Mouse (Mus musculus) stomach, embryonic 14.5 days (tissue): ENCODE measurements at regions not wholly inside any gene's neighbourhood (a gene's known extent, or its start where the extent isn't known, plus 50 kb on each side); places are given as distances from the start of the nearest gene placed in this dataset.

Experiments
- ATAC-seq: fragments of 200-750 bp; cut with Nextera tagmentation; 2 replicates; pipeline ENCODE4 v1.8.0; 2017; ENCODE audit warnings: low read depth, moderate TSS enrichment; ENCODE audit not compliant: insufficient number of reproducible peaks, insufficient read depth, low FRiP score
- H3K27ac ChIP-seq: fragments of 300-500 bp; sonication (generic); 2 replicates; pipeline ENCODE4 v1.5.1; 2014; ENCODE audit warnings: mild to moderate bottlenecking, low read length, moderate library complexity, mixed read lengths
- H3K27me3 ChIP-seq: fragments of 300-500 bp; sonication (generic); 2 replicates; pipeline ENCODE4 v1.6.1; 2014; ENCODE audit warnings: low read length, control low read depth, mixed read lengths; ENCODE audit not compliant: control insufficient read depth, insufficient read depth
- H3K36me3 ChIP-seq: fragments of 300-500 bp; sonication (generic); 2 replicates; pipeline ENCODE4 v1.6.1; 2014; ENCODE audit warnings: mild to moderate bottlenecking, control low read depth, low read length, moderate library complexity, mixed read lengths; ENCODE audit not compliant: control insufficient read depth, insufficient read depth
- H3K4me1 ChIP-seq: fragments of 300-500 bp; sonication (generic); 2 replicates; pipeline ENCODE4 v1.6.1; 2014; ENCODE audit warnings: low read length, control low read depth, mixed read lengths; ENCODE audit not compliant: control insufficient read depth, insufficient read depth
- H3K4me2 ChIP-seq: fragments of 300-500 bp; sonication (generic); replicated peaks from 2 replicates; pipeline ENCODE4 v1.6.1; 2014; ENCODE audit warnings: low read depth, low read length, control low read depth
- H3K4me3 ChIP-seq: fragments of 300-500 bp; sonication (generic); 2 replicates; pipeline ENCODE4 v1.5.1; 2014; ENCODE audit warnings: low read depth, low read length, control low read depth
- H3K9ac ChIP-seq: fragments of 300-500 bp; sonication (generic); replicated peaks from 2 replicates; pipeline ENCODE4 v1.6.1; 2014; ENCODE audit warnings: low read depth, mild to moderate bottlenecking, control low read depth, low read length, moderate library complexity, mixed read lengths
- H3K9me3 ChIP-seq: fragments of 300-500 bp; sonication (generic); 2 replicates; pipeline ENCODE4 v1.6.1; 2016; ENCODE audit warnings: low read depth, low read length, control low read depth; ENCODE audit not compliant: control insufficient read depth
- WGBS: fragments of 180-500 bp; shearing (Covaris S2); extraction: QIAGEN DNeasy Blood & Tissue Kit; methylation state at CpG from one replicate; pipeline ENCODE4 v1.1.7; 2014; 5-methylcytosine and 5-hydroxymethylcytosine counted together

GRCm38 (mm10) chr1:169270750-169271149 lies 260.5 kb downstream of the Nuf2 start:
- Histone ChIP-seq H3K27me3 (no peaks in the 10 kb centered on the region), H3K4me3 (no peak overlapping the region)
- WGBS, result 59% methylated on average over 4 of the region's 4 CpGs

GRCm38 (mm10) chr1:169263984-169264660 lies 267.1 kb downstream of the Nuf2 start:
- H3K36me3 ChIP-seq, result no peaks in the 10 kb centered on the region
- WGBS, result 74% methylated on average over 5 of the region's 5 CpGs
- H3K4me3 ChIP-seq, result no peak overlapping the region
- no peak for ATAC-seq
- H3K4me2 ChIP-seq, result no peak overlapping the region
- H3K9ac ChIP-seq, result no peak overlapping the region
- no peaks in the 10 kb centered on the region for H3K27me3 ChIP-seq
- no peaks in the 10 kb centered on the region for H3K4me1 ChIP-seq
- no peak overlapping the region for H3K27ac ChIP-seq
- H3K9me3 ChIP-seq, result no peaks in the 10 kb centered on the region

More at GRCm38 (mm10) chr1:169270750-169271149, 260.5 kb downstream of the Nuf2 start:
- no peaks in the 10 kb centered on the region for H3K9me3 ChIP-seq
- no peak overlapping the region for H3K9ac ChIP-seq
- no peak for ATAC-seq
- no peaks in the 10 kb centered on the region for H3K36me3 ChIP-seq
- H3K4me2 ChIP-seq, result no peak overlapping the region
- H3K27ac ChIP-seq, result no peak overlapping the region
- no peaks in the 10 kb centered on the region for H3K4me1 ChIP-seq

- no peak for ATAC-seq
- WGBS, result 22% methylated on average over 7 of the region's 7 CpGs
- peaks cover 6% of the 10 kb centered on the region; the same call in 1 of the 2 replicates for H3K4me1 ChIP-seq
- H3K36me3 ChIP-seq, result no peaks in the 10 kb centered on the region
- no peak overlapping the region for H3K4me3 ChIP-seq
- no peak overlapping the region for H3K27ac ChIP-seq
- no peak overlapping the region for H3K9ac ChIP-seq
- no peaks in the 10 kb centered on the region for H3K9me3 ChIP-seq
- H3K4me2 ChIP-seq, result no peak overlapping the region
- H3K27me3 ChIP-seq, result no peaks in the 10 kb centered on the region
These were observed 276.9 kb downstream of the Nuf2 start for GRCm38 (mm10) chr1:169254250-169254937.

- 56% methylated on average over 2 of the region's 2 CpGs for WGBS
- no peak overlapping the region for H3K27ac ChIP-seq
- H3K27me3 ChIP-seq, result no peaks in the 10 kb centered on the region
- peaks cover 6% of the 10 kb centered on the region; the same call in 1 of the 2 replicates for H3K4me1 ChIP-seq
- no peaks in the 10 kb centered on the region for H3K9me3 ChIP-seq
- no peak overlapping the region for H3K4me3 ChIP-seq
- ATAC-seq, result no peak
- no peak overlapping the region for H3K9ac ChIP-seq
- H3K36me3 ChIP-seq, result no peaks in the 10 kb centered on the region
- no peak overlapping the region for H3K4me2 ChIP-seq
These were observed 279.1 kb downstream of the Nuf2 start for GRCm38 (mm10) chr1:169252189-169252588.

GRCm38 (mm10) chr1:169249021-169249420 lies 282.2 kb downstream of the Nuf2 start:
- Histone ChIP-seq H3K4me1 (no peaks in the 10 kb centered on the region), H3K9ac (no peak overlapping the region), H3K9me3 (no peaks in the 10 kb centered on the region), H3K4me3 (no peak overlapping the region), H3K36me3 (no peaks in the 10 kb centered on the region), H3K27ac (no peak overlapping the region), H3K4me2 (no peak overlapping the region), H3K27me3 (no peaks in the 10 kb centered on the region)
- no peak for ATAC-seq
- WGBS, result 65% methylated on average over 7 of the region's 7 CpGs

- Histone ChIP-seq H3K4me3 (no peak overlapping the region), H3K27ac (no peak overlapping the region), H3K27me3 (no peaks in the 10 kb centered on the region), H3K9ac (no peak overlapping the region), H3K9me3 (no peaks in the 10 kb centered on the region), H3K4me2 (no peak overlapping the region), H3K36me3 (no peaks in the 10 kb centered on the region), H3K4me1 (peaks cover 16% of the 10 kb centered on the region; the same call in 1 of the 2 replicates)
- ATAC-seq, result no peak
- WGBS, result 56% methylated on average over 2 of the region's 2 CpGs
These were observed 290.9 kb downstream of the Nuf2 start for GRCm38 (mm10) chr1:169240377-169240776.

GRCm38 (mm10) chr1:169238671-169239090 lies 292.6 kb downstream of the Nuf2 start:
- Histone ChIP-seq H3K36me3 (no peaks in the 10 kb centered on the region), H3K9me3 (no peaks in the 10 kb centered on the region), H3K27me3 (no peaks in the 10 kb centered on the region), H3K27ac (no peak overlapping the region; the same call in 1 of the 2 replicates), H3K4me3 (no peak overlapping the region; the same call in 1 of the 2 replicates), H3K9ac (no peak overlapping the region), H3K4me2 (peak overlapping the region; percentile 20; the same call in 1 of the 2 replicates), H3K4me1 (peaks cover 16% of the 10 kb centered on the region; the same call in 1 of the 2 replicates)
- WGBS, result 3% methylated on average over 16 of the region's 16 CpGs
- ATAC-seq, result no peak

GRCm38 (mm10) chr1:169235276-169235681 lies 296.0 kb downstream of the Nuf2 start:
- no peaks in the 10 kb centered on the region for H3K27me3 ChIP-seq
- no peak overlapping the region for H3K4me3 ChIP-seq
- H3K9me3 ChIP-seq, result no peaks in the 10 kb centered on the region
- peaks cover 16% of the 10 kb centered on the region; the same call in 1 of the 2 replicates for H3K4me1 ChIP-seq
- no peak overlapping the region for H3K9ac ChIP-seq
- no peak overlapping the region for H3K4me2 ChIP-seq
- no peak overlapping the region for H3K27ac ChIP-seq
- H3K36me3 ChIP-seq, result no peaks in the 10 kb centered on the region
- 39% methylated on average over 2 of the region's 2 CpGs for WGBS
- ATAC-seq, result peak; percentile 63
